Mouse (Mus musculus): Measurements from ENCODE around the gene Sbno2.

DNA sequence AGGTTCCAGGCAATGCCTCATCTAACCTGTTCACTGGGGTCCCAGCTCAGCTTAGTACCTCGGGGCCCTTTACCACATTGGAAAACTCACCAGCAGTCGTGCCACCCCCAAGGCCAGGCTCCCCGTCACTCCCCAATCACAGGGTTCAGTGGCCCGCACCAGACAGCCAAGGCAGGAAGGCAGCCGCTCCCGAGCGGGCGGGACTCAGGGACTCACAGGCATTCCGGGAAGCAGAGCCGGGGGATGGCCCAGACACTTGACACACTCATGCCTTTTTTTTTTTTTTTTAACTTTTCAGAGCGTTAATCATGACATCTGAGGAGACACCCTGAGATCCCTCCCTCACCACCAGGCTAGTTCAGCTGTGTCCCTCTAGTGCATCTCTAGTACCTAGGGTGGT is 4.4 kb downstream of the Sbno2 start:
- TF ChIP-seq EP300 (optimal IDR thresholded peaks at IDR 0.05): no peak
- no peak for TF ChIP-seq CTCF (IDR thresholded peaks at IDR 0.05; ENCODE audit: low read depth)

Data from stomach, postnatal 0 days (tissue).